Mouse (Mus musculus) embryonic fibroblast, embryonic 13.5 days (primary cell): Measurements from ENCODE around the gene Wwox.

Experiments
- CTCF ChIP-seq: IDR thresholded peaks from 2 replicates; pipeline ENCODE4 v1.5.1; 2011; ENCODE audit warnings: mild to moderate bottlenecking, control low read depth, low read length, moderate library complexity, borderline replicate concordance; ENCODE audit not compliant: insufficient read depth
- POLR2A ChIP-seq: IDR thresholded peaks from 2 replicates; pipeline ENCODE4 v1.6.1; 2011; ENCODE audit warnings: low read depth, mild to moderate bottlenecking, control low read depth, low read length, moderate library complexity

DNA sequence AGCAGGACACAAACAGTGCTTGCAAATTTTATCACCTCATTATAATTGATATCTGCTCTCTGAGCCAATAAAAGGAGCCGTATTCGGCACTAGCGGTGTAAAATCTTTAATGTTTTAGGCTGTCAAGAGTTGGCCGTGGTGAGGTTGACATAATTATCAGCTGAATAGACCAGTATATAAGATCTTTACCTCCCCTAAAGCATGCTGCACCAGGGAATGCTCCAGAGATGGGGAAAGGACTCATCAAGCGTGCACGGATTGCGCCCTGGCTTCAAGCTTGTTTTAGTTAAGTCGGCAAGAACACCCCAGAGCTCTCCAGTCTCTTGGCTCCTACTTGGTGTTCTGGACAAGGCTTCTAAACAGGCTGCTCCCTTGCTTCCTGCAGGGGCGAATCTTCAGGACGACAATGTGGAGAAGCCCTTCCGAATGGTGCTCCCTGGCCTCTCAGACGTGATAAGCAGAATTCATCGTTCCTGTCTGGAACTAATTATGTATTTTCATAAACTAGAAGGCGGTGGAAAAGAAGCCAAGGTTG lies 760.2 kb downstream of the Wwox start:
- TF ChIP-seq CTCF: no peak
- no peak for TF ChIP-seq POLR2A
